Mouse (Mus musculus) kidney, postnatal 25 days (tissue): ENCODE data around the gene Gm20777.
"Not testable (repeated sequence)": the region's sequence is repeated elsewhere in the genome, so short reads cannot be mapped to it uniquely, and the experiment has no call there.

ENCODE experiments used
- DNase-seq, 2 experiments: peaks; one replicate each; pipeline ENCODE4 v3.0.0; 2021; ENCODE audit warnings: mixed read lengths in 2 of 2

Gene Gm20777

GRCm38 (mm10) chrY:10752350-10752749 is at the start of gene Gm20777:
Gene Gm20777, minus strand, starts transcription at chrY:10752450.
- not testable (repeated sequence) for DNase-seq

GRCm38 (mm10) chrY:10709551-10709950 is 42.7 kb downstream of the Gm20777 start:
- DNase-seq: peak; percentile 22 to 41

GRCm38 (mm10) chrY:10708761-10709160 is 43.5 kb downstream of the Gm20777 start:
- DNase-seq: peak in 1 of 2 experiments; percentile 8

GRCm38 (mm10) chrY:10708226-10708625 is 44.0 kb downstream of the Gm20777 start:
- DNase-seq: peak in 1 of 2 experiments; percentile 36

- DNase-seq: peak in 1 of 2 experiments; percentile 17
Observed at GRCm38 (mm10) chrY:10706686-10707085, 45.6 kb downstream of the Gm20777 start.
